Mouse (Mus musculus) heart, adult 2 months (tissue): ENCODE results near the gene 1700025G04Rik.

ENCODE experiments used
- CTCF ChIP-seq: fragments of 200-600 bp; IDR thresholded peaks from 2 replicates; pipeline ENCODE4 v1.8.1; 2022; ENCODE audit warnings: antibody characterized with exemption, mild to moderate bottlenecking, moderate library complexity
- EP300 ChIP-seq: fragments of 200-500 bp; IDR thresholded peaks from 2 replicates; pipeline ENCODE4 v1.6.1; 2011; ENCODE audit warnings: low read depth, low read length, control low read depth; ENCODE audit not compliant: insufficient read depth
- POLR2A ChIP-seq: fragments of 200-500 bp; IDR thresholded peaks from 2 replicates; pipeline ENCODE4 v1.6.1; 2011; ENCODE audit warnings: mild to moderate bottlenecking, low read depth, low read length, control low read depth; ENCODE audit not compliant: insufficient read depth

GRCm38 (mm10) chr1:152081954-152082711 lies 7.8 kb downstream of the 1700025G04Rik start:
- TF ChIP-seq CTCF (no peak), POLR2A (no peak), EP300 (no peak)
